Mouse (Mus musculus): ENCODE results near the gene Samd5.

Gene Samd5

GRCm38 (mm10) chr10:9650050-9650825 lies 24.8 kb downstream of the Samd5 start:
- DNase-seq (ENCODE audit: low read depth, low spot score): no peak

- DNase-seq (ENCODE audit: low read depth, low spot score): no peak
Observed at GRCm38 (mm10) chr10:9648464-9648863, 26.5 kb downstream of the Samd5 start.

- DNase-seq (ENCODE audit: low read depth, low spot score): no peak
Observed at GRCm38 (mm10) chr10:9647741-9648140, 27.3 kb downstream of the Samd5 start.

- DNase-seq (ENCODE audit: low read depth, low spot score): no peak
Observed at GRCm38 (mm10) chr10:9646391-9646790, 28.6 kb downstream of the Samd5 start.

GRCm38 (mm10) chr10:9643531-9643930 lies 31.5 kb downstream of the Samd5 start:
- DNase-seq (ENCODE audit: low read depth, low spot score): no peak

GRCm38 (mm10) chr10:9642077-9642476 lies 32.9 kb downstream of the Samd5 start:
- no peak for DNase-seq (ENCODE audit: low read depth, low spot score)

GRCm38 (mm10) chr10:9640678-9641077 lies 34.3 kb downstream of the Samd5 start:
- no peak for DNase-seq (ENCODE audit: low read depth, low spot score)

- DNase-seq (ENCODE audit: low read depth, low spot score): no peak
Observed at GRCm38 (mm10) chr10:9640056-9640455, 35.0 kb downstream of the Samd5 start.

GRCm38 (mm10) chr10:9625356-9625755 lies 49.7 kb downstream of the Samd5 start:
- DNase-seq (ENCODE audit: low read depth, low spot score): no peak

GRCm38 (mm10) chr10:9621926-9622688 lies 52.9 kb downstream of the Samd5 start:
- DNase-seq (ENCODE audit: low read depth, low spot score): no peak

GRCm38 (mm10) chr10:9621055-9621454 lies 54.0 kb downstream of the Samd5 start:
- no peak for DNase-seq (ENCODE audit: low read depth, low spot score)

GRCm38 (mm10) chr10:9615009-9615408 lies 60.0 kb downstream of the Samd5 start:
- DNase-seq (ENCODE audit: low read depth, low spot score): no peak

GRCm38 (mm10) chr10:9608854-9609253 lies 66.2 kb downstream of the Samd5 start:
- DNase-seq (ENCODE audit: low read depth, low spot score): no peak

GRCm38 (mm10) chr10:9607155-9607554 lies 67.9 kb downstream of the Samd5 start:
- no peak for DNase-seq (ENCODE audit: low read depth, low spot score)

- peak; percentile 8 for DNase-seq (ENCODE audit: low read depth, low spot score)
Observed at GRCm38 (mm10) chr10:9605635-9606034, 69.4 kb downstream of the Samd5 start.

GRCm38 (mm10) chr10:9603290-9603689 lies 71.7 kb downstream of the Samd5 start:
- DNase-seq (ENCODE audit: low read depth, low spot score): no peak

GRCm38 (mm10) chr10:9602845-9603244 lies 72.2 kb downstream of the Samd5 start:
- no peak for DNase-seq (ENCODE audit: low read depth, low spot score)

- no peak for DNase-seq (ENCODE audit: low read depth, low spot score)
Observed at GRCm38 (mm10) chr10:9602389-9602788, 72.6 kb downstream of the Samd5 start.

- no peak for DNase-seq (ENCODE audit: low read depth, low spot score)
Observed at GRCm38 (mm10) chr10:9596228-9596627, 78.8 kb downstream of the Samd5 start.

GRCm38 (mm10) chr10:9594666-9595065 lies 80.3 kb downstream of the Samd5 start:
- no peak for DNase-seq (ENCODE audit: low read depth, low spot score)

GRCm38 (mm10) chr10:9590606-9591005 lies 84.4 kb downstream of the Samd5 start:
- DNase-seq (ENCODE audit: low read depth, low spot score): no peak

GRCm38 (mm10) chr10:9586328-9586727 lies 88.7 kb downstream of the Samd5 start:
- DNase-seq (ENCODE audit: low read depth, low spot score): no peak

- no peak for DNase-seq (ENCODE audit: low read depth, low spot score)
Observed at GRCm38 (mm10) chr10:9579374-9579773, 95.6 kb downstream of the Samd5 start.
